Mouse (Mus musculus) thymus, postnatal 14 days (tissue): Measurements from ENCODE around the gene Mtfr1l.

Experiments
- DNase-seq: peaks from one replicate; pipeline ENCODE4 v3.0.0; 2021

Gene Mtfr1l

GRCm38 (mm10) chr4:134485151-134485900 lies 49.9 kb downstream of the Mtfr1l start:
- DNase-seq: no peak

- DNase-seq: no peak
Observed at GRCm38 (mm10) chr4:134484231-134484630, 51.0 kb downstream of the Mtfr1l start.

- DNase-seq: no peak
Observed at GRCm38 (mm10) chr4:134483696-134484095, 51.5 kb downstream of the Mtfr1l start.

GRCm38 (mm10) chr4:134483078-134483688 lies 52.0 kb downstream of the Mtfr1l start:
- DNase-seq: no peak

- DNase-seq: no peak
Observed at GRCm38 (mm10) chr4:134482442-134482841, 52.7 kb downstream of the Mtfr1l start.

GRCm38 (mm10) chr4:134481270-134481669 lies 53.9 kb downstream of the Mtfr1l start:
- no peak for DNase-seq

GRCm38 (mm10) chr4:134480864-134481263 lies 54.3 kb downstream of the Mtfr1l start:
- peak; percentile 79 for DNase-seq

GRCm38 (mm10) chr4:134479839-134480238 lies 55.3 kb downstream of the Mtfr1l start:
- DNase-seq: no peak

GRCm38 (mm10) chr4:134478031-134478430 lies 57.2 kb downstream of the Mtfr1l start:
- DNase-seq: peak; percentile 96

- DNase-seq: no peak
Observed at GRCm38 (mm10) chr4:134476899-134477298, 58.3 kb downstream of the Mtfr1l start.
